Mouse (Mus musculus) MEL (cell line): ENCODE measurements at regions not wholly inside any gene's neighbourhood (a gene's known extent, or its start where the extent isn't known, plus 50 kb on each side); places are given as distances from the start of the nearest gene placed in this dataset.

Experiments used
- DNase-seq: peaks from one replicate; pipeline ENCODE4 v3.0.0; 2011; ENCODE audit warnings: low read depth, low spot score
- H3K27ac ChIP-seq: 2 replicates; pipeline ENCODE4 v1.5.1; 2012; ENCODE audit warnings: low read depth, mild to moderate bottlenecking, control low read depth, low read length, moderate library complexity; ENCODE audit not compliant: control insufficient read depth
- H3K27me3 ChIP-seq, 2 experiments: fragments of 150-350 bp in 1 of 2; sonication (generic) in 1 of 2; 2 replicates each; pipeline ENCODE4 v1.6.1; 2012; ENCODE audit warnings: low read length in 2 of 2, mild to moderate bottlenecking in 2 of 2, improper control_type of control experiment in 1 of 2, moderate library complexity in 1 of 2; ENCODE audit not compliant: insufficient read depth in 2 of 2, control insufficient read depth in 1 of 2
- H3K36me3 ChIP-seq, 2 experiments: 2 replicates each; pipeline ENCODE4 v1.6.1; 2012 to 2014; ENCODE audit warnings: low read length in 2 of 2, improper control_type of control experiment in 1 of 2, inconsistent platforms in 1 of 2, mild to moderate bottlenecking in 1 of 2; ENCODE audit not compliant: insufficient read depth in 2 of 2, control insufficient read depth in 1 of 2
- H3K4me1 ChIP-seq, 2 experiments: fragments of 150-350 bp in 1 of 2; sonication (generic) in 1 of 2; 2 replicates each; pipeline ENCODE4 v1.6.1; 2012; ENCODE audit warnings: low read length in 2 of 2, improper control_type of control experiment in 1 of 2, mild to moderate bottlenecking in 1 of 2; ENCODE audit not compliant: insufficient read depth in 2 of 2, control insufficient read depth in 1 of 2
- H3K4me3 ChIP-seq, 2 experiments: fragments of 150-350 bp in 1 of 2; sonication (generic) in 1 of 2; 2 replicates each; pipeline ENCODE4 v1.5.1; 2012; ENCODE audit warnings: low read depth in 2 of 2, low read length in 2 of 2, mild to moderate bottlenecking in 2 of 2, moderate library complexity in 2 of 2, control low read depth in 1 of 2, improper control_type of control experiment in 1 of 2; ENCODE audit not compliant: control insufficient read depth in 1 of 2, insufficient read depth in 1 of 2
- H3K79me2 ChIP-seq: 2 replicates; pipeline ENCODE4 v1.6.1; 2012; ENCODE audit warnings: mild to moderate bottlenecking, low read length, moderate library complexity; ENCODE audit not compliant: control insufficient read depth, poor library complexity, insufficient read depth
- H3K9ac ChIP-seq: 2 replicates; pipeline ENCODE4 v1.6.1; 2012; ENCODE audit warnings: low read depth, mild to moderate bottlenecking, control low read depth, low read length, moderate library complexity; ENCODE audit not compliant: control insufficient read depth, poor library complexity, severe bottlenecking
- H3K9me3 ChIP-seq: fragments of 150-350 bp; sonication (generic); replicated peaks from 2 replicates; pipeline ENCODE4 v1.6.1; 2012; ENCODE audit warnings: mild to moderate bottlenecking, low read length, improper control_type of control experiment, moderate library complexity; ENCODE audit not compliant: insufficient read depth
- BHLHE40 ChIP-seq: IDR thresholded peaks from 2 replicates; pipeline ENCODE4 v1.6.1; 2012; ENCODE audit warnings: low read depth, mild to moderate bottlenecking, inconsistent platforms, low read length, improper control_type of control experiment, borderline replicate concordance
- CHD1 ChIP-seq: IDR thresholded peaks from 2 replicates; pipeline ENCODE4 v1.6.1; 2012; ENCODE audit warnings: low read depth, mild to moderate bottlenecking, inconsistent platforms, low read length, improper control_type of control experiment
- CHD2 ChIP-seq: IDR thresholded peaks from 2 replicates; pipeline ENCODE4 v1.6.1; 2011; ENCODE audit warnings: low read length, improper control_type of control experiment
- CTCF ChIP-seq, 3 experiments: IDR thresholded peaks in 2 of 3; conservative IDR thresholded peaks in 1 of 3; 2 replicates each; pipeline ENCODE4 v1.5.1; 2011 to 2012; ENCODE audit warnings: low read length in 3 of 3, low read depth in 2 of 3, mild to moderate bottlenecking in 2 of 3, improper control_type of control experiment in 1 of 3, inconsistent platforms in 1 of 3, mixed read lengths in 1 of 3, moderate library complexity in 1 of 3; ENCODE audit not compliant: control insufficient read depth in 1 of 3, insufficient read depth in 1 of 3, poor library complexity in 1 of 3, severe bottlenecking in 1 of 3
- E2F4 ChIP-seq: IDR thresholded peaks from 2 replicates; pipeline ENCODE4 v1.6.1; 2011; ENCODE audit warnings: low read depth, low read length, improper control_type of control experiment, borderline replicate concordance
- EP300 ChIP-seq, 2 experiments: IDR thresholded peaks; 2 replicates each; pipeline ENCODE4 v1.6.1; 2011; ENCODE audit warnings: improper control_type of control experiment in 2 of 2, low read length in 2 of 2, low read depth in 1 of 2, mild to moderate bottlenecking in 1 of 2
- ETS1 ChIP-seq: IDR thresholded peaks from 2 replicates; pipeline ENCODE4 v1.6.1; 2012; ENCODE audit warnings: low read depth, mild to moderate bottlenecking, inconsistent platforms, low read length, improper control_type of control experiment, moderate library complexity
- GABPA ChIP-seq: IDR thresholded peaks from 2 replicates; pipeline ENCODE4 v1.6.1; 2012; ENCODE audit warnings: low read depth, mild to moderate bottlenecking, inconsistent platforms, low read length, improper control_type of control experiment, moderate library complexity
- HCFC1 ChIP-seq: IDR thresholded peaks from 2 replicates; pipeline ENCODE4 v1.6.1; 2012; ENCODE audit warnings: low read depth, mild to moderate bottlenecking, inconsistent platforms, low read length, improper control_type of control experiment, moderate library complexity
- KAT2A ChIP-seq: conservative IDR thresholded peaks from 2 replicates; pipeline ENCODE4 v1.6.1; 2012; ENCODE audit warnings: low read depth, low read length, improper control_type of control experiment, inconsistent platforms
- MAFK ChIP-seq: IDR thresholded peaks from 2 replicates; pipeline ENCODE4 v1.6.1; 2011; ENCODE audit warnings: low read depth, mild to moderate bottlenecking, low read length, improper control_type of control experiment, borderline replicate concordance
- MAX ChIP-seq: IDR thresholded peaks from 2 replicates; pipeline ENCODE4 v1.6.1; 2011; ENCODE audit warnings: low read length, improper control_type of control experiment
- MXI1 ChIP-seq: IDR thresholded peaks from 2 replicates; pipeline ENCODE4 v1.6.1; 2011; ENCODE audit warnings: mild to moderate bottlenecking, low read depth, low read length, improper control_type of control experiment
- MYB ChIP-seq: IDR thresholded peaks from 2 replicates; pipeline ENCODE4 v1.6.1; 2011; ENCODE audit warnings: mild to moderate bottlenecking, low read depth, low read length, improper control_type of control experiment
- NELFE ChIP-seq: IDR thresholded peaks from 2 replicates; pipeline ENCODE4 v1.6.1; 2011; ENCODE audit warnings: low read depth, low read length, improper control_type of control experiment
- NRF1 ChIP-seq: IDR thresholded peaks from 2 replicates; pipeline ENCODE4 v1.6.1; 2014; ENCODE audit warnings: low read depth, mild to moderate bottlenecking, inconsistent platforms, low read length, improper control_type of control experiment, moderate library complexity; ENCODE audit not compliant: poor library complexity, insufficient read depth, severe bottlenecking
- POLR2A ChIP-seq, 2 experiments: IDR thresholded peaks; 2 replicates each; pipeline ENCODE4 v1.6.1; 2011 to 2012; ENCODE audit warnings: low read length in 2 of 2, mild to moderate bottlenecking in 2 of 2, control low read depth in 1 of 2, improper control_type of control experiment in 1 of 2, low read depth in 1 of 2, moderate library complexity in 1 of 2; ENCODE audit not compliant: control insufficient read depth in 1 of 2, insufficient read depth in 1 of 2, poor library complexity in 1 of 2
- POLR2AphosphoS5 ChIP-seq: IDR thresholded peaks from 2 replicates; pipeline ENCODE4 v1.6.1; 2012; ENCODE audit warnings: low read depth, borderline replicate concordance, mild to moderate bottlenecking, inconsistent platforms, low read length, moderate library complexity, mixed read lengths
- TAL1 ChIP-seq: IDR thresholded peaks from 2 replicates; pipeline ENCODE4 v1.6.1; 2012; ENCODE audit warnings: mild to moderate bottlenecking, inconsistent platforms, low read length, moderate library complexity, mixed read lengths
- TCF12 ChIP-seq: IDR thresholded peaks from 2 replicates; pipeline ENCODE4 v1.6.1; 2014; ENCODE audit warnings: low read depth, mild to moderate bottlenecking, inconsistent platforms, low read length, improper control_type of control experiment, moderate library complexity
- UBTF ChIP-seq: IDR thresholded peaks from 2 replicates; pipeline ENCODE4 v1.6.1; 2012; ENCODE audit warnings: low read depth, mild to moderate bottlenecking, inconsistent platforms, low read length, improper control_type of control experiment, moderate library complexity, borderline replicate concordance; ENCODE audit not compliant: insufficient read depth
- USF1 ChIP-seq: IDR thresholded peaks from 2 replicates; pipeline ENCODE4 v1.6.1; 2014; ENCODE audit warnings: low read depth, mild to moderate bottlenecking, inconsistent platforms, low read length, improper control_type of control experiment, moderate library complexity
- USF2 ChIP-seq, 2 experiments: IDR thresholded peaks; 2 replicates each; pipeline ENCODE4 v1.6.1; 2011 to 2012; ENCODE audit warnings: improper control_type of control experiment in 2 of 2, low read length in 2 of 2, borderline replicate concordance in 1 of 2, inconsistent platforms in 1 of 2, low read depth in 1 of 2, mild to moderate bottlenecking in 1 of 2; ENCODE audit not compliant: insufficient read depth in 1 of 2
- ZC3H11A ChIP-seq: IDR thresholded peaks from 2 replicates; pipeline ENCODE4 v1.6.1; 2012; ENCODE audit warnings: low read depth, mild to moderate bottlenecking, inconsistent platforms, low read length, improper control_type of control experiment
- ZKSCAN1 ChIP-seq: IDR thresholded peaks from 2 replicates; pipeline ENCODE4 v1.6.1; 2012; ENCODE audit warnings: low read depth, mild to moderate bottlenecking, inconsistent platforms, low read length, improper control_type of control experiment, moderate library complexity
- ZMIZ1 ChIP-seq: IDR thresholded peaks from 2 replicates; pipeline ENCODE4 v1.6.1; 2012; ENCODE audit warnings: low read depth, mild to moderate bottlenecking, inconsistent platforms, low read length, improper control_type of control experiment, moderate library complexity

GRCm38 (mm10) chr17:79543907-79544522, 67.6 kb upstream of the Rmdn2 start:
- TF ChIP-seq CHD2 (no peak), E2F4 (no peak), MAX (no peak), UBTF (no peak), USF2 (IDR thresholded peaks at IDR 0.05; ENCODE audit: borderline replicate concordance in 1 of 2, insufficient read depth in 1 of 2, low read depth in 1 of 2, low read length in 2 of 2) (no peak), BHLHE40 (no peak), NRF1 (no peak), TAL1 (no peak), CTCF (IDR thresholded peaks at IDR 0.05 in 2 of 3, conservative IDR thresholded peaks at IDR 0.05 in 1 of 3; ENCODE audit: control insufficient read depth in 1 of 3, insufficient read depth in 1 of 3, low read depth in 2 of 3, low read length in 3 of 3, poor library complexity in 1 of 3, severe bottlenecking in 1 of 3) (no peak), ZMIZ1 (no peak), KAT2A (no peak)
- no peak for DNase-seq
- no peaks in the 10 kb centered on the region for H3K4me1 ChIP-seq
- H3K4me3 ChIP-seq: no peak overlapping the region
- no peaks in the 10 kb centered on the region; a peak in 1 of 4 replicates for H3K27me3 ChIP-seq
- H3K79me2 ChIP-seq: no peaks in the 10 kb centered on the region
- no peak overlapping the region for H3K9ac ChIP-seq
- no peak overlapping the region for H3K27ac ChIP-seq
- no peaks in the 10 kb centered on the region for H3K9me3 ChIP-seq
- H3K36me3 ChIP-seq: no peaks in the 10 kb centered on the region

GRCm38 (mm10) chr17:79545878-79546277, 65.8 kb upstream of the Rmdn2 start:
- no peaks in the 10 kb centered on the region for H3K36me3 ChIP-seq
- H3K27ac ChIP-seq: no peak overlapping the region
- TF ChIP-seq KAT2A: no peak
- no peak for TF ChIP-seq BHLHE40
- no peak for TF ChIP-seq ZC3H11A
- TF ChIP-seq EP300 (IDR thresholded peaks at IDR 0.05; ENCODE audit: low read depth in 1 of 2, low read length in 2 of 2): no peak
- TF ChIP-seq ZMIZ1: no peak
- no peak for TF ChIP-seq POLR2AphosphoS5
- no peak for TF ChIP-seq MXI1
- no peak for TF ChIP-seq HCFC1
- TF ChIP-seq E2F4: no peak
- no peak for TF ChIP-seq POLR2A (IDR thresholded peaks at IDR 0.05; ENCODE audit: control insufficient read depth in 1 of 2, insufficient read depth in 1 of 2, low read depth in 1 of 2, low read length in 2 of 2, poor library complexity in 1 of 2)
- no peak for TF ChIP-seq MYB
- TF ChIP-seq CHD1: no peak
- no peak for TF ChIP-seq MAX
- no peak for TF ChIP-seq ETS1
- TF ChIP-seq TCF12: no peak
- no peak for TF ChIP-seq NELFE
- TF ChIP-seq USF1: no peak
- no peak for TF ChIP-seq ZKSCAN1
- no peak for TF ChIP-seq MAFK
- TF ChIP-seq GABPA: no peak
- H3K79me2 ChIP-seq: no peaks in the 10 kb centered on the region
- no peak overlapping the region for H3K4me3 ChIP-seq
- no peaks in the 10 kb centered on the region for H3K4me1 ChIP-seq
- no peak overlapping the region for H3K9ac ChIP-seq
- H3K9me3 ChIP-seq: no peaks in the 10 kb centered on the region
- no peak for DNase-seq
- H3K27me3 ChIP-seq: no peaks in the 10 kb centered on the region; a peak in 1 of 4 replicates
